Mouse (Mus musculus) G1E (cell line): ENCODE measurements around the gene Clgn.

Experiments
- CTCF ChIP-seq: IDR thresholded peaks from 2 replicates; pipeline ENCODE4 v1.5.1; 2012; ENCODE audit warnings: low read depth, low read length, inconsistent platforms, mixed read lengths
- GATA1 ChIP-seq: IDR thresholded peaks from 2 replicates; pipeline ENCODE4 v1.6.1; 2012; ENCODE audit warnings: borderline replicate concordance, low read length, inconsistent platforms, mixed read lengths
- TAL1 ChIP-seq: conservative IDR thresholded peaks from 2 replicates; pipeline ENCODE4 v1.6.1; 2012; ENCODE audit warnings: low read depth, low read length, inconsistent platforms, mixed read lengths

- TF ChIP-seq CTCF (no peak), GATA1 (no peak), TAL1 (no peak)
These were observed 68.6 kb downstream of the Clgn start, which contains the start of gene Scoc for GRCm38 (mm10) chr8:83458222-83458621.
